Mouse (Mus musculus): ENCODE results near the gene Fnip2. TPM values are rescaled to one million over a fixed set of nuclear protein-coding genes. Genes with fewer than 3 reads are reported as not detected.

Fnip2 gene
- total and polyA plus RNA-seq, 3 experiments, result 0.21 to 0.71 (median 0.31) TPM

DNA sequence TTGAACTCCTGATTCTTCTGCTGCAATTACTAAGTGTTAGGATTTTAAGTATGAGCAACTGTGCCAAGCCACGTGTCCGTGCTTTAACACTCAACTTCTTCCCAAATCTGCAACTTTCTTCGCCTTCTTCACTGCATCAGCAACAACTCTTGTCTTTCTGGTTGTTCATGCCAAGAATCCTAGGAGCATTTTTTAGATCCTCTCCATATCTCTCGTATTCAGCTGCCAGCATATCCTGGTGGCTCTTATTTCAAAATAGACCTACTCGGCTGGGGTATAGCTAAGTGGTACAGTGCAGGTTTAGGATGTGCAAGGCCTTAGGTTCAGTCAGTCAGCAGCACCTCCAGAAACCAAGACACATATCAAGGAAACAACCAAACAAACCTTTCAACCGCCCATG is 10.0 kb upstream of the Fnip2 start:
- no peak overlapping the region for H3K4me2 ChIP-seq (ENCODE audit: insufficient read depth, low read depth, poor library complexity, severe bottlenecking)
- no peak overlapping the region for H3K9ac ChIP-seq (ENCODE audit: insufficient read depth, low read depth)
- in situ Hi-C loops (cut with MboI; ENCODE audit: low pct_ligation_motif_present, low pct_unique_long_range_greater_than_20kb, low sequenced_read_pairs), result loop anchor here (25.0 kb wide), 1 partner anchor 615 kb away; no protein-coding TSS in a partner anchor
- H3K27me3 ChIP-seq (replicated peaks), result peaks cover 48% of the 10 kb centered on the region
- no peaks in the 10 kb centered on the region for H3K36me3 ChIP-seq (replicated peaks in 1 of 2; ENCODE audit: control insufficient read depth in 1 of 2, insufficient read depth in 1 of 2, low read length in 1 of 2)
- no peaks in the 10 kb centered on the region for H3K9me3 ChIP-seq (replicated peaks; ENCODE audit: low read length)
- H3K79me2 ChIP-seq (replicated peaks; ENCODE audit: control insufficient read depth, extremely low read depth, insufficient read depth, poor library complexity, severe bottlenecking), result no peaks in the 10 kb centered on the region
- H3K27ac ChIP-seq (ENCODE audit: insufficient read depth, low read depth), result no peak overlapping the region
- dilution Hi-C loops (cut with MboI; ENCODE audit: extremely low pct_ligation_motif_present, extremely low pct_unique_long_range_greater_than_20kb, low sequenced_read_pairs), result loop anchor here (25.0 kb wide), 1 partner anchor 365 kb away; no protein-coding TSS in a partner anchor
- H3K4me1 ChIP-seq (ENCODE audit: control insufficient read depth in 1 of 2, insufficient read depth in 2 of 2), result peaks cover 0 to 2% of the 10 kb centered on the region in 2 experiments; a peak in 1 of 4 replicates
- DNase-seq (ENCODE audit: extremely low read depth), result no peak
- H3K4me3 ChIP-seq (replicated peaks in 1 of 3; ENCODE audit: low read depth in 2 of 3, low read length in 2 of 3, poor library complexity in 1 of 3), result no peak overlapping the region
- TF ChIP-seq ELF1 (IDR thresholded peaks at IDR 0.05; ENCODE audit: low read depth, low read length), result no peak
- no peak for TF ChIP-seq GABPA (IDR thresholded peaks at IDR 0.05; ENCODE audit: insufficient replicate concordance, low read depth, low read length)
- no peak for TF ChIP-seq POLR2A (IDR thresholded peaks at IDR 0.05; ENCODE audit: low read depth, low read length)
- no peak for TF ChIP-seq PAX5 (IDR thresholded peaks at IDR 0.05; ENCODE audit: low read length)
- TF ChIP-seq USF2 (conservative IDR thresholded peaks at IDR 0.05; ENCODE audit: low read depth, low read length), result no peak
- no peak for TF ChIP-seq EP300 (IDR thresholded peaks at IDR 0.05; ENCODE audit: low read length)
- TF ChIP-seq TCF12 (IDR thresholded peaks at IDR 0.05; ENCODE audit: low read depth, low read length), result no peak
- TF ChIP-seq UBTF (IDR thresholded peaks at IDR 0.05; ENCODE audit: low read depth, low read length), result no peak
- no peak for TF ChIP-seq ZKSCAN1 (IDR thresholded peaks at IDR 0.05; ENCODE audit: borderline replicate concordance, low read depth, low read length)
- no peak for TF ChIP-seq ZMIZ1 (IDR thresholded peaks at IDR 0.05; ENCODE audit: low read depth, low read length)
- TF ChIP-seq CTCF (conservative IDR thresholded peaks at IDR 0.05 in 1 of 2, IDR thresholded peaks at IDR 0.05 in 1 of 2; ENCODE audit: low read depth in 2 of 2, low read length in 2 of 2), result no peak
- TF ChIP-seq MYC (IDR thresholded peaks at IDR 0.05; ENCODE audit: low read depth, low read length), result no peak
- TF ChIP-seq TBP (conservative IDR thresholded peaks at IDR 0.05; ENCODE audit: low read depth, low read length), result no peak
- TF ChIP-seq MAZ (IDR thresholded peaks at IDR 0.05; ENCODE audit: low read depth, low read length), result no peak
- TF ChIP-seq RCOR1 (conservative IDR thresholded peaks at IDR 0.05; ENCODE audit: low read depth, low read length), result no peak
- no peak for TF ChIP-seq E2F4 (IDR thresholded peaks at IDR 0.05; ENCODE audit: insufficient replicate concordance, low read depth, low read length)
- TF ChIP-seq JUN (IDR thresholded peaks at IDR 0.05; ENCODE audit: insufficient read depth, low read depth, low read length), result no peak
- no peak for TF ChIP-seq SMC3 (IDR thresholded peaks at IDR 0.05; ENCODE audit: low read depth, low read length)

DNA sequence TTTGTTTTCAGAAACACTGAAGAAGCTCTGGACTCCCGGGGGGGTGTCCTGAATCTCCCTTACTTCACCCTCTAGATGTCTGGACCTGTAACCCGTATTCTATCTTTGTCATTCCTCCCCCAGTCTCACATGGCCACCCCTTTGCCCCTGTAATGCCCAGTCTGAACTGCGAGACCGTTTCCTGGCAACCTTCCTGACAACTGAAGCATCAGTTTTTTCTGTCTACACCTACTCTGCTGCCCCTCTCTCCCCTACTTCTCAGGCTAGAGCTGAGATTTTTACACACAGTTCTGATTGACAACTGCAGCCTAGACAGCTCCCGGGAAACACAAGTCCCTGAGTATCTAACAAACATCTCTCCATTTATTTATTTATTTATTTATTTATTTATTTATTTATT is 9.3 kb upstream of the Fnip2 start:
- Histone ChIP-seq H3K79me2 (replicated peaks; ENCODE audit: control insufficient read depth, extremely low read depth, insufficient read depth, poor library complexity, severe bottlenecking) (no peaks in the 10 kb centered on the region), H3K4me1 (ENCODE audit: control insufficient read depth in 1 of 2, insufficient read depth in 2 of 2) (peaks cover 0 to 5% of the 10 kb centered on the region in 2 experiments; a peak in 1 of 4 replicates), H3K4me3 (replicated peaks in 1 of 3; ENCODE audit: low read depth in 2 of 3, low read length in 2 of 3, poor library complexity in 1 of 3) (no peak overlapping the region), H3K27me3 (replicated peaks) (peaks cover 53% of the 10 kb centered on the region), H3K36me3 (replicated peaks in 1 of 2; ENCODE audit: control insufficient read depth in 1 of 2, insufficient read depth in 1 of 2, low read length in 1 of 2) (no peaks in the 10 kb centered on the region), H3K4me2 (ENCODE audit: insufficient read depth, low read depth, poor library complexity, severe bottlenecking) (no peak overlapping the region), H3K9me3 (replicated peaks; ENCODE audit: low read length) (no peaks in the 10 kb centered on the region), H3K9ac (ENCODE audit: insufficient read depth, low read depth) (no peak overlapping the region), H3K27ac (ENCODE audit: insufficient read depth, low read depth) (no peak overlapping the region)
- no peak for DNase-seq (ENCODE audit: extremely low read depth)
- dilution Hi-C loops (cut with MboI; ENCODE audit: extremely low pct_ligation_motif_present, extremely low pct_unique_long_range_greater_than_20kb, low sequenced_read_pairs) (loop anchor here (25.0 kb wide), 1 partner anchor 365 kb away; no protein-coding TSS in a partner anchor), in situ Hi-C loops (cut with MboI; ENCODE audit: low pct_ligation_motif_present, low pct_unique_long_range_greater_than_20kb, low sequenced_read_pairs) (loop anchor here (25.0 kb wide), 1 partner anchor 615 kb away; no protein-coding TSS in a partner anchor)
- TF ChIP-seq POLR2A (IDR thresholded peaks at IDR 0.05; ENCODE audit: low read depth, low read length) (no peak), UBTF (IDR thresholded peaks at IDR 0.05; ENCODE audit: low read depth, low read length) (no peak), HCFC1 (IDR thresholded peaks at IDR 0.05; ENCODE audit: low read depth, low read length) (no peak), MAZ (IDR thresholded peaks at IDR 0.05; ENCODE audit: low read depth, low read length) (no peak), USF1 (IDR thresholded peaks at IDR 0.05; ENCODE audit: low read depth, low read length) (no peak), NELFE (IDR thresholded peaks at IDR 0.05; ENCODE audit: low read depth, low read length) (no peak), MXI1 (IDR thresholded peaks at IDR 0.05; ENCODE audit: low read depth, low read length) (no peak), EP300 (IDR thresholded peaks at IDR 0.05; ENCODE audit: low read length) (no peak), ZMIZ1 (IDR thresholded peaks at IDR 0.05; ENCODE audit: low read depth, low read length) (no peak), KAT2A (IDR thresholded peaks at IDR 0.05; ENCODE audit: insufficient replicate concordance, low read length) (no peak), PAX5 (IDR thresholded peaks at IDR 0.05; ENCODE audit: low read length) (no peak), TCF12 (IDR thresholded peaks at IDR 0.05; ENCODE audit: low read depth, low read length) (no peak), CTCF (conservative IDR thresholded peaks at IDR 0.05 in 1 of 2, IDR thresholded peaks at IDR 0.05 in 1 of 2; ENCODE audit: low read depth in 2 of 2, low read length in 2 of 2) (no peak), POLR2AphosphoS2 (IDR thresholded peaks at IDR 0.05; ENCODE audit: low read depth, low read length) (no peak), RCOR1 (conservative IDR thresholded peaks at IDR 0.05; ENCODE audit: low read depth, low read length) (no peak), MAX (IDR thresholded peaks at IDR 0.05; ENCODE audit: low read length) (no peak), NRF1 (IDR thresholded peaks at IDR 0.05; ENCODE audit: low read depth, low read length) (no peak)

Measured in CH12.LX (cell line).